Mouse (Mus musculus) CH12.LX (cell line): ENCODE measurements around the gene Rabac1.

Source experiments
- CHD2 ChIP-seq: IDR thresholded peaks from 2 replicates; pipeline ENCODE4 v1.6.1; 2011; ENCODE audit warnings: low read length, improper control_type of control experiment
- CTCF ChIP-seq, 2 experiments: IDR thresholded peaks in 1 of 2; conservative IDR thresholded peaks in 1 of 2; 2 replicates each; pipeline ENCODE4 v1.5.1; 2011 to 2012; ENCODE audit warnings: low read depth in 2 of 2, low read length in 2 of 2, improper control_type of control experiment in 1 of 2, inconsistent platforms in 1 of 2, mild to moderate bottlenecking in 1 of 2, moderate library complexity in 1 of 2
- E2F4 ChIP-seq: IDR thresholded peaks from 2 replicates; pipeline ENCODE4 v1.6.1; 2011; ENCODE audit warnings: low read depth, low read length, improper control_type of control experiment; ENCODE audit not compliant: insufficient replicate concordance
- ELF1 ChIP-seq: IDR thresholded peaks from 2 replicates; pipeline ENCODE4 v1.6.1; 2014; ENCODE audit warnings: low read depth, mild to moderate bottlenecking, inconsistent platforms, low read length, improper control_type of control experiment
- EP300 ChIP-seq: IDR thresholded peaks from 2 replicates; pipeline ENCODE4 v1.6.1; 2011; ENCODE audit warnings: low read length, improper control_type of control experiment
- HCFC1 ChIP-seq: IDR thresholded peaks from 2 replicates; pipeline ENCODE4 v1.6.1; 2012; ENCODE audit warnings: low read depth, mild to moderate bottlenecking, inconsistent platforms, low read length, improper control_type of control experiment
- IRF4 ChIP-seq: IDR thresholded peaks from 2 replicates; pipeline ENCODE4 v1.6.1; 2014; ENCODE audit warnings: low read depth, mild to moderate bottlenecking, inconsistent platforms, low read length, improper control_type of control experiment
- MAX ChIP-seq: IDR thresholded peaks from 2 replicates; pipeline ENCODE4 v1.6.1; 2011; ENCODE audit warnings: low read length, improper control_type of control experiment
- POLR2A ChIP-seq: IDR thresholded peaks from 2 replicates; pipeline ENCODE4 v1.6.1; 2011; ENCODE audit warnings: low read depth, mild to moderate bottlenecking, improper control_type of control experiment, low read length
- RCOR1 ChIP-seq: conservative IDR thresholded peaks from 2 replicates; pipeline ENCODE4 v1.6.1; 2012; ENCODE audit warnings: low read depth, mild to moderate bottlenecking, inconsistent platforms, low read length, improper control_type of control experiment
- TBP ChIP-seq: conservative IDR thresholded peaks from 2 replicates; pipeline ENCODE4 v1.6.1; 2011; ENCODE audit warnings: low read depth, low read length, improper control_type of control experiment
- TCF12 ChIP-seq: IDR thresholded peaks from 2 replicates; pipeline ENCODE4 v1.6.1; 2014; ENCODE audit warnings: low read depth, mild to moderate bottlenecking, inconsistent platforms, low read length, improper control_type of control experiment
- UBTF ChIP-seq: IDR thresholded peaks from 2 replicates; pipeline ENCODE4 v1.6.1; 2012; ENCODE audit warnings: low read depth, mild to moderate bottlenecking, inconsistent platforms, low read length, improper control_type of control experiment, moderate library complexity
- ZC3H11A ChIP-seq: IDR thresholded peaks from 2 replicates; pipeline ENCODE4 v1.6.1; 2012; ENCODE audit warnings: low read depth, mild to moderate bottlenecking, inconsistent platforms, low read length, improper control_type of control experiment

- TF ChIP-seq POLR2A (no peak), EP300 (no peak), IRF4 (no peak), CTCF (conservative IDR thresholded peaks at IDR 0.05 in 1 of 2, IDR thresholded peaks at IDR 0.05 in 1 of 2; ENCODE audit: low read depth in 2 of 2, low read length in 2 of 2) (no peak), ELF1 (no peak), MAX (no peak), HCFC1 (no peak), CHD2 (no peak), TBP (no peak), ZC3H11A (no peak), E2F4 (no peak), TCF12 (no peak), UBTF (no peak), RCOR1 (no peak)
These were observed 33.0 kb upstream of the Rabac1 start, which contains the start of gene Atp1a3 for GRCm38 (mm10) chr7:25005421-25006065.
